Mouse (Mus musculus) 3T3-L1 (cell line): ENCODE results near the gene Ppara.

ENCODE experiments used
- DNase-seq: peaks from one replicate; pipeline ENCODE4 v3.0.0-alpha.2; 2015; ENCODE audit warnings: low read depth, low spot score

Ppara gene

GRCm38 (mm10) chr15:85851656-85852392, 117.0 kb downstream of the Ppara start:
- peak; percentile 15 for DNase-seq
